Mouse (Mus musculus) liver, embryonic 13.5 days (tissue): ENCODE measurements at regions not wholly inside any gene's neighbourhood (a gene's known extent, or its start where the extent isn't known, plus 50 kb on each side); places are given as distances from the start of the nearest gene placed in this dataset. TPM values are rescaled to one million over a fixed set of nuclear protein-coding genes. Genes with fewer than 3 reads are reported as not detected.

Source experiments
- ATAC-seq: fragments of 200-750 bp; cut with Nextera tagmentation; 2 replicates; pipeline ENCODE4 v1.8.0; 2017; ENCODE audit warnings: low read depth, mild to moderate bottlenecking, moderate number of reproducible peaks, moderate library complexity
- DNase-seq: peaks from one replicate; pipeline ENCODE4 v3.0.0; 2022
- H3K27ac ChIP-seq: fragments of 300-500 bp; sonication (generic); 2 replicates; pipeline ENCODE4 v1.5.1; 2015; ENCODE audit warnings: moderate library complexity, mild to moderate bottlenecking, inconsistent platforms
- H3K27me3 ChIP-seq: fragments of 300-500 bp; sonication (generic); 2 replicates; pipeline ENCODE4 v1.6.1; 2015; ENCODE audit warnings: mild to moderate bottlenecking, inconsistent platforms
- H3K36me3 ChIP-seq: fragments of 300-500 bp; sonication (generic); 2 replicates; pipeline ENCODE4 v1.6.1; 2015; ENCODE audit warnings: mild to moderate bottlenecking, inconsistent platforms
- H3K4me1 ChIP-seq: fragments of 300-500 bp; sonication (generic); replicated peaks from 2 replicates; pipeline ENCODE4 v1.6.1; 2015; ENCODE audit warnings: inconsistent platforms
- H3K4me2 ChIP-seq: fragments of 300-500 bp; sonication (generic); 2 replicates; pipeline ENCODE4 v1.6.1; 2015; ENCODE audit warnings: inconsistent platforms, mild to moderate bottlenecking, moderate library complexity
- H3K4me3 ChIP-seq: fragments of 300-500 bp; sonication (generic); replicated peaks from 2 replicates; pipeline ENCODE4 v1.5.1; 2015; ENCODE audit warnings: mild to moderate bottlenecking, inconsistent platforms
- H3K9ac ChIP-seq: fragments of 300-500 bp; sonication (generic); 2 replicates; pipeline ENCODE4 v1.6.1; 2015; ENCODE audit warnings: mild to moderate bottlenecking, inconsistent platforms
- H3K9me3 ChIP-seq: fragments of 300-500 bp; sonication (generic); replicated peaks from 2 replicates; pipeline ENCODE4 v1.6.1; 2016; ENCODE audit warnings: inconsistent platforms
- WGBS: fragments of 180-500 bp; shearing (Covaris S2); methylation state at CpG from one replicate; pipeline ENCODE4 v1.1.7; 2015; ENCODE audit not compliant: insufficient replicate concordance; 5-methylcytosine and 5-hydroxymethylcytosine counted together
- microRNA-seq: library from miRNA; unstranded; fragments of <30 nt; microRNA quantifications from one replicate; pipeline ENCODE4, GENCODE M21; 2016

GRCm38 (mm10) chr13:98546116-98546515 is 54.3 kb upstream of the Gm10320 start:
- Histone ChIP-seq H3K27me3 (no peaks in the 10 kb centered on the region), H3K36me3 (no peaks in the 10 kb centered on the region), H3K4me1 (no peaks in the 10 kb centered on the region), H3K4me3 (no peak overlapping the region), H3K27ac (no peak overlapping the region), H3K9ac (no peak overlapping the region), H3K9me3 (no peaks in the 10 kb centered on the region), H3K4me2 (no peak overlapping the region)
- no peak for DNase-seq
- no peak for ATAC-seq
- 55% methylated on average over 5 of the region's 5 CpGs for WGBS

DNA sequence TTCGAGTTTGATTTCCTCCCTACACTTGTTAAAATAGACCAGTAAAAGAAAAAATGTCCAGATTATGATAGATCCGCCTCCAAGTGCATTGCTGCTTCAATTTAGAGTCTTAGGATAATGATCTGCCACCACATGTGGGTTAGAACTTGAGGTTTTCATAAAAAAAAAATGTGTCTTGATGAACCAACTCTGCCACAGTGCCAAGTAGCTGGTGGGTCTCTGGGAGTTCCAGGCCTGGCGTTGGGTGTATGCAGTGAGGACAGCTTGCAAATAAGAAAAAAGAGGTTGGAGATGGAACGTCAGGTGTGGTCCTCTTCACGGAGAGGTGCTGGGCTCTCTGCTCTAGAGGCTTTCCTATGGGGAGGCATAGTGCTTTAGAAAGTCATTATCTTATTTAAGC is 53.6 kb upstream of the Gm10320 start:
- Histone ChIP-seq H3K4me2 (no peak overlapping the region), H3K4me3 (no peak overlapping the region), H3K27me3 (no peaks in the 10 kb centered on the region), H3K9ac (no peak overlapping the region), H3K27ac (no peak overlapping the region), H3K9me3 (no peaks in the 10 kb centered on the region), H3K4me1 (no peaks in the 10 kb centered on the region), H3K36me3 (no peaks in the 10 kb centered on the region)
- ATAC-seq, result no peak
- 65% methylated on average over 5 of the region's 5 CpGs for WGBS
- DNase-seq, result no peak

DNA sequence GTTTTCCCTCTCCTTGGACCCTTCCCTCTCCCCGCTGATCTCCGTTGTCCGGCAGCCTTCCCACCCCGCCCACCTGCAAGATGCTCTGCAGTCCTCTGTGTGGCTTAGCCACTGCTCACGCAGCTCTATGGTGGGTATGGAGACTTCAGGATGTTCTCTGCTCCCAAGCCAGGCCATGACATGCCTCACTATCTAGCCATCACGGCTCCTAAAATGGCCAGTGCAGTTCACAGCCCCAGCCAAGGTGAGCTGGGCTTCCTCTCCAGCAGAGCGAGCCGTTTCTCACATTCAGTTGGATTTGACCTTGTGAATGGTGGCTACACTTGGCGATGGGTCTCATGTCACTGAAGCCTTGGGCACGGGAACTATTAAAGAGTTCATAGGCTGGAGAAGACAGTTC is 52.2 kb upstream of the Gm10320 start:
- no peaks in the 10 kb centered on the region for H3K27me3 ChIP-seq
- 79% methylated on average over 10 of the region's 10 CpGs for WGBS
- no peak overlapping the region for H3K27ac ChIP-seq

More for the DNA sequence above, 52.2 kb upstream of the Gm10320 start:
- DNase-seq (no peak), ATAC-seq (no peak)
- Histone ChIP-seq H3K4me2 (no peak overlapping the region), H3K4me3 (no peak overlapping the region), H3K36me3 (no peaks in the 10 kb centered on the region), H3K9me3 (no peaks in the 10 kb centered on the region), H3K9ac (no peak overlapping the region), H3K4me1 (no peaks in the 10 kb centered on the region)

Small RNA genes in the stretch of these regions (microRNA-seq; reads per million reads assigned to microRNA genes)
- gene Gm22698, result not detected
